Mouse (Mus musculus) embryonic facial prominence, embryonic 11.5 days (tissue): ENCODE results near the gene Olfr524. TPM values are rescaled to one million over a fixed set of nuclear protein-coding genes. Genes with fewer than 3 reads are reported as not detected.

Experiments
- ATAC-seq: fragments of 200-750 bp; cut with Nextera tagmentation; replicated peaks from 2 replicates; pipeline ENCODE4 v1.8.0; 2017; ENCODE audit warnings: low read depth; ENCODE audit not compliant: insufficient number of reproducible peaks, low FRiP score, low TSS enrichment
- DNase-seq: peaks from one replicate; pipeline ENCODE4 v3.0.0-alpha.2; 2015; ENCODE audit warnings: low spot score
- H3K27ac ChIP-seq: fragments of 300-500 bp; sonication (generic); replicated peaks from 2 replicates; pipeline ENCODE4 v1.5.1; 2014; ENCODE audit warnings: mild to moderate bottlenecking, low read depth, low read length, control low read depth
- H3K27me3 ChIP-seq: fragments of 300-500 bp; sonication (generic); 2 replicates; pipeline ENCODE4 v1.6.1; 2014; ENCODE audit warnings: mild to moderate bottlenecking, low read length, moderate library complexity, mixed read lengths; ENCODE audit not compliant: control insufficient read depth, insufficient read depth
- H3K36me3 ChIP-seq: fragments of 300-500 bp; sonication (generic); replicated peaks from 2 replicates; pipeline ENCODE4 v1.6.1; 2014; ENCODE audit warnings: low read depth, mild to moderate bottlenecking, low read length, moderate library complexity, mixed read lengths; ENCODE audit not compliant: control insufficient read depth, insufficient read depth
- H3K4me1 ChIP-seq: fragments of 300-500 bp; sonication (generic); 2 replicates; pipeline ENCODE4 v1.6.1; 2014; ENCODE audit warnings: low read length, mixed read lengths; ENCODE audit not compliant: control insufficient read depth, insufficient read depth
- H3K4me2 ChIP-seq: fragments of 300-500 bp; sonication (generic); 2 replicates; pipeline ENCODE4 v1.6.1; 2014; ENCODE audit warnings: low read depth, mild to moderate bottlenecking, control low read depth, low read length, moderate library complexity
- H3K4me3 ChIP-seq: fragments of 300-500 bp; sonication (generic); 2 replicates; pipeline ENCODE4 v1.5.1; 2014; ENCODE audit warnings: low read depth, low read length, control low read depth
- H3K9ac ChIP-seq: fragments of 300-500 bp; sonication (generic); replicated peaks from 2 replicates; pipeline ENCODE4 v1.6.1; 2014; ENCODE audit warnings: mild to moderate bottlenecking, control low read depth, low read length
- H3K9me3 ChIP-seq: fragments of 300-500 bp; sonication (generic); replicated peaks from 2 replicates; pipeline ENCODE4 v1.6.1; 2016; ENCODE audit warnings: mild to moderate bottlenecking, low read length, inconsistent platforms, mixed read lengths; ENCODE audit not compliant: control insufficient read depth
- WGBS: fragments of 180-500 bp; shearing (Covaris S2); extraction: QIAGEN DNeasy Blood & Tissue Kit; methylation state at CpG from one replicate; pipeline ENCODE4 v1.1.7; 2014; 5-methylcytosine and 5-hydroxymethylcytosine counted together
- polyA plus RNA-seq: library from polyadenylated mRNA; unstranded; fragments of >200 nt; fragmentation: Nextera tagmentation; extraction: Ambion mirVana; gene quantifications from 2 replicates; pipeline ENCODE4 v1.2.1, GENCODE M21; 2014

Olfr524 gene
- not detected in 2 replicates for polyA plus RNA-seq

DNA sequence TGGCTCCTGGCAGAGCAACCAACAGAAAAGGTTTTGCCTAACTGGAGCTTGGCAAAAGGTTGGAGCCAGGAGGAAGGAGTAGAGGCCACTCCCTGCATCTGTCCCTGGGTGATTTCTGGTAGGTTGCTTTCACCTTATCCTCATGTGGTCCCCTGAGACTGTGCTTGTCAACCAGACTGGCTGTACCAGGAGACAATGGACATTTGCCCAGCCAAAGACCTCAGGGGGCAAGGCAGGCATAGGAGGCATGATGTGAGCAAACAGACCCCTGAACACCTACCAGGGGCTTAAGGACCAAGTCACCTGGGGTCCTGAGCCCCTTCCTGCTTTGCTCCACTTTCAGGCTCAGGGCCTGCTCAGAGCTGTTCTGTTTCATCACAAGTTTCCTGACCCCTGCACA, at the start of gene Olfr524:
Olfr524 (minus strand) TSS at position 101 of the 400 bp plus-strand sequence.
- Histone ChIP-seq H3K27me3 (no peaks in the 10 kb centered on the region), H3K27ac (no peak within 1 kb of the TSS), H3K9me3 (no peaks in the 10 kb centered on the region), H3K4me1 (no peaks in the 10 kb centered on the region), H3K4me2 (no peak within 1 kb of the TSS), H3K36me3 (no peaks in the 10 kb centered on the region), H3K4me3 (no peak within 1 kb of the TSS), H3K9ac (no peak within 1 kb of the TSS)
- ATAC-seq, result no peak
- DNase-seq, result no peak

DNA sequence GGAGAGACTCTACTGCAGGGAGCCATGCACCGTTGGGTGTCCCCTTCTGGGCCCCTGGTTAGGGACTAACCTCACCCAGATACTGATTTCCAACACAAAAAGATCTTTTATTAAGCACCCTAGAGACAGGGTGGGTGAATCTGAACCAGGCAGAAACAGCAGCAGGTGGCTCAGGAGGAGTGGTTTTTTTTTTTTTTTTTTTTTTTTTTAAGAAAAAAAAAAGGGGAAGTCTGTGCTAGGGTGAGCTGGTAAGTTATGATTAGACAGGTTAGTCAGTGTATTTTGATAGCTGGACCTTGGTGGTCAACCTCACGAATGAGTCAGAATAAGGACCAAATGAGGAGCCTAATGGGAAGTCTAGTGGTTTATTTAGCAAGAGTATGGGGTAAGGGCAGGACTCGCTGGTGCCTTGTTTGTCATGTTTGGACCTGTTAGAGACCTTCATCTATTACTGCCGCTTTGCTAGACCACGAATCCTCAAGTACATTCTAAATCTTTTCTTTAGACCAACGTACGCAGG, 48.1 kb upstream of the Olfr524 start:
- Histone ChIP-seq H3K9ac (no peak overlapping the region), H3K4me2 (no peak overlapping the region), H3K4me1 (no peaks in the 10 kb centered on the region), H3K9me3 (no peaks in the 10 kb centered on the region), H3K36me3 (no peaks in the 10 kb centered on the region), H3K4me3 (no peak overlapping the region), H3K27me3 (no peaks in the 10 kb centered on the region), H3K27ac (no peak overlapping the region)
- whole genome bisulfite sequencing, result 87% methylated on average over 7 of the region's 7 CpGs
- no peak for DNase-seq
- no peak for ATAC-seq

DNA sequence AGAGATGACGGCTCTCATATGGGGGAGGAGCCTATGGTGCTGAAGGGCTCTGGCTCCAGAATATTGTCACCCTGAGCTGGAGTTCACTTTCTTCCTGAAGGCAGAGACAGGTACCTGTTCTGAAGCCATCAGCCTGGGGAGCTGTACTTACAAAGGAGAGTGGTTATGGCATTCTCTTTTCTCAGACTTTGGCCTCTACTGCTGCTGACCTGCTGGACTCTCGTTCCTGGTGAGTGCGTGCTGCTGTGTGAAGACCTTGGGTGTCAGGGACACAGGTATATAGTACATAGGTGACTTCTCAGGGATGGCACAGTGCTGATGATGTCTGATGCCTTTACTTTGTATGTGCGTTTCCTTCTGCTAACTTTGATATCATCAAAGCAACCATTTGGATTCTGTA, 41.5 kb upstream of the Olfr524 start, which contains the start of gene 5830411N06Rik:
5830411N06Rik (plus strand) TSS at position 69 of the 400 bp plus-strand sequence.
- ATAC-seq, result no peak
- no peaks in the 10 kb centered on the region for H3K9me3 ChIP-seq
- no peak within 1 kb of the TSS for H3K27ac ChIP-seq
- H3K9ac ChIP-seq, result no peak within 1 kb of the TSS
- 89% methylated on average over 4 of the region's 4 CpGs for WGBS
- no peak within 1 kb of the TSS for H3K4me3 ChIP-seq
- H3K36me3 ChIP-seq, result no peaks in the 10 kb centered on the region
- no peaks in the 10 kb centered on the region for H3K4me1 ChIP-seq
- H3K4me2 ChIP-seq, result no peak within 1 kb of the TSS
- H3K27me3 ChIP-seq, result no peaks in the 10 kb centered on the region
- DNase-seq, result no peak

DNA sequence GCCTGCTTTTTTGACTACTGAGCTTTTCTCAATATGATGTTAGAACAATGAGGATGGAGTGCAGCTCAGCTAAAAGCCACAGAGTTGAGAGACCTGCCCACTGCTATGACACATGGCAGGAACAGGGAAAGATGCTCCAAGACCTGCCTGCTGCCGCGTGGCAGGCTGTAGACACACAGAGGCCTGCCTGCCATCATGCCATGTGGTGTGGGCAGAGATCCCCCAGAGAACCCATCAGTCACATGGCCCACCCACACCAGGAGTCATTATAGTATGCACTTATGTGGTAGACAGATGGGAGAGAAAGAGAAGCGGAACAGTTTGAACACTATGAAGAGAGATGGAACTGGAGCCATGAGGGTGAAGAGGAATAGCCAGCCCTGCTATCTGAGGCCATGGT, 27.9 kb upstream of the Olfr524 start:
- Histone ChIP-seq H3K4me2 (no peak overlapping the region), H3K4me1 (no peaks in the 10 kb centered on the region), H3K9me3 (no peaks in the 10 kb centered on the region), H3K4me3 (no peak overlapping the region), H3K36me3 (no peaks in the 10 kb centered on the region), H3K27ac (no peak overlapping the region), H3K9ac (no peak overlapping the region), H3K27me3 (no peaks in the 10 kb centered on the region)
- DNase-seq (no peak), ATAC-seq (no peak)
- WGBS, result 83% methylated on average over 3 of the region's 3 CpGs

DNA sequence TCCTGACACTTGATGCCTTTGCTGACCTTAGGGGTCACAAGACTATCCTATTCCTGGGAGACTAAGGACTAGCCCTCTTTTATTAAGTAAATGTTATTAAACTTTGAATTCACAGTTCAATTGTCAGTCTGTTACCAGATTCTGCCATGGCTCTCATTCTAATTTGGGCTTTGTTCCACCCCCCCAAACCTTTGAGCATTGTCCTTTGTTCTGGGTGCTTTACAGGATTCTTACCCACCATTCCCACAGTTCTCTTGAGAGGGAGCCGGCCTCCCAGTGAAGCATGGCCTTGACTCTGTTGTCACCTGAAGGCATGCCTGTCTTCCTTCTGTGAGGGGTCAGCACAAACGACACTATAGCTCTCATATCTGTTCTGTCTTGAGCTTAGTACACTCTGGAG, 25.3 kb upstream of the Olfr524 start:
- DNase-seq (no peak), ATAC-seq (no peak)
- Histone ChIP-seq H3K9me3 (no peaks in the 10 kb centered on the region), H3K27ac (no peak overlapping the region), H3K36me3 (no peaks in the 10 kb centered on the region), H3K4me2 (no peak overlapping the region), H3K27me3 (no peaks in the 10 kb centered on the region), H3K4me3 (no peak overlapping the region), H3K9ac (no peak overlapping the region), H3K4me1 (no peaks in the 10 kb centered on the region)
- 66% methylated on average over 2 of the region's 2 CpGs for WGBS

DNA sequence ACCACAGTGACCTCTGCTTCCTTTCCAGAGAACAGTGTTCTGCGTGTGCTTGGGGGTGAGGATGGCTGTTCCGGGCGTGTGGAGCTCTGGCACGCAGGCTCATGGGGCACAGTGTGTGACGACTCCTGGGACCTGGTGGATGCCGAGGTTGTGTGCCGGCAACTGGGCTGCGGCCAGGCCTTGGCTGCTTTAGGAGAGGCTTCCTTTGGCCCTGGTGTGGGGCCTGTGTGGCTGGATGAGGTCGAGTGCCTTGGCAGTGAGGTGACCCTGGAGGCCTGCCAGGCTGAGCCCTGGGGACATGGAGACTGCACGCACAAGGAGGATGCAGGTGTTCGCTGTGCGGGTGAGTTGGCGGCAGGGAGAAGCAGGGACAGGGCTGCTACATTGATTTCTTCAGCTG, 22.7 kb upstream of the Olfr524 start:
- Histone ChIP-seq H3K4me2 (no peak overlapping the region), H3K27me3 (no peaks in the 10 kb centered on the region), H3K4me1 (no peaks in the 10 kb centered on the region), H3K27ac (no peak overlapping the region), H3K36me3 (no peaks in the 10 kb centered on the region), H3K9me3 (no peaks in the 10 kb centered on the region), H3K4me3 (no peak overlapping the region), H3K9ac (no peak overlapping the region)
- ATAC-seq, result no peak
- 86% methylated on average over 13 of the region's 13 CpGs for WGBS
- no peak for DNase-seq

DNA sequence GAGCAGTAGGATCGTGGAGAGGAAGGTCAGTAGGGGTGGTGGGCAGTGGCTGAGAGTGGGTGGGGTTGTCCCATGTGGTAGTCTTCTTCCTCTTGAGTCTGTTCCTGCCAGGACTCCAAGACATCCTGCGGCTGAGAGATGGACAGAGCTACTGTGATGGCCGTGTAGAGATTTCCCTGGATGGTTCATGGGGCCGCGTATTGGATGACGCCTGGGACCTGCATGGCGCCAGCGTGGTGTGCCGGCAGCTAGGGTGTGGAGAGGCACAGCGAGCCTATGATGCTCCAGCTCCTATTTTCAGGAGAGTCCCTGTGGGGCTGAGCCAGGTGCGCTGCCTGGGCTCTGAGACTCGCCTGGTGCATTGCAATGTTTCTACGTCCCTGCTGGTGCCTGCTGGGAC, 18.4 kb upstream of the Olfr524 start:
- Histone ChIP-seq H3K4me1 (no peaks in the 10 kb centered on the region), H3K27me3 (no peaks in the 10 kb centered on the region), H3K4me2 (no peak overlapping the region), H3K9ac (no peak overlapping the region), H3K36me3 (no peaks in the 10 kb centered on the region), H3K27ac (no peak overlapping the region), H3K9me3 (no peaks in the 10 kb centered on the region), H3K4me3 (no peak overlapping the region)
- DNase-seq, result no peak
- 81% methylated on average over 13 of the region's 13 CpGs for WGBS
- no peak for ATAC-seq

DNA sequence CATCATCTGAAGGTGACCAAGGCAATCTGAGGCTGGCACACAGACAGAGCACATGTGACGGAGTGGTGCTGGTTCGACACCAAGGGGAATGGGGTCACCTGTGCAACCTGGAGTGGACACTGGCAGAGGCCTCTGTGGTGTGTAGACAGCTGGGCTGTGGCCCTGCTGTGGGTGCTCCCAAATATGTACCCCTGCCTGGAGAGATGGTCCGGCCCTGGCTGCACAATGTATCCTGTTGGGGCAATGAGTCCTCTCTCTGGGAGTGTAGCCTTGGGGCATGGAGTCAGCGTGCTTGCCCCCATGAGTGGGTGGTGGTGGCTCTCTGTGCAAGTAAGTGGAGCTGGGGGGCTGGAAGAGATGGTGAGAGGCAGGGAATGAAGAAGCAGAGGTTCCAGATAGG, 14.6 kb upstream of the Olfr524 start:
- no peak overlapping the region for H3K27ac ChIP-seq
- no peaks in the 10 kb centered on the region for H3K36me3 ChIP-seq
- no peak overlapping the region for H3K9ac ChIP-seq
- no peak overlapping the region for H3K4me3 ChIP-seq
- no peaks in the 10 kb centered on the region for H3K27me3 ChIP-seq
- DNase-seq, result no peak
- ATAC-seq, result no peak
- H3K4me2 ChIP-seq, result no peak overlapping the region
- no peaks in the 10 kb centered on the region for H3K4me1 ChIP-seq
- H3K9me3 ChIP-seq, result no peaks in the 10 kb centered on the region
- WGBS, result 85% methylated on average over 4 of the region's 4 CpGs
